Mouse (Mus musculus) brain, adult 2 months (tissue): Measurements from ENCODE around the gene Coro2a.
"Not testable (repeated sequence)": the region's sequence is repeated elsewhere in the genome, so short reads cannot be mapped to it uniquely, and the experiment has no call there.

ENCODE experiments used
- DNase-seq: peaks from one replicate; pipeline ENCODE4 v3.0.0; 2011; ENCODE audit warnings: low read depth, low spot score

Coro2a gene

DNA sequence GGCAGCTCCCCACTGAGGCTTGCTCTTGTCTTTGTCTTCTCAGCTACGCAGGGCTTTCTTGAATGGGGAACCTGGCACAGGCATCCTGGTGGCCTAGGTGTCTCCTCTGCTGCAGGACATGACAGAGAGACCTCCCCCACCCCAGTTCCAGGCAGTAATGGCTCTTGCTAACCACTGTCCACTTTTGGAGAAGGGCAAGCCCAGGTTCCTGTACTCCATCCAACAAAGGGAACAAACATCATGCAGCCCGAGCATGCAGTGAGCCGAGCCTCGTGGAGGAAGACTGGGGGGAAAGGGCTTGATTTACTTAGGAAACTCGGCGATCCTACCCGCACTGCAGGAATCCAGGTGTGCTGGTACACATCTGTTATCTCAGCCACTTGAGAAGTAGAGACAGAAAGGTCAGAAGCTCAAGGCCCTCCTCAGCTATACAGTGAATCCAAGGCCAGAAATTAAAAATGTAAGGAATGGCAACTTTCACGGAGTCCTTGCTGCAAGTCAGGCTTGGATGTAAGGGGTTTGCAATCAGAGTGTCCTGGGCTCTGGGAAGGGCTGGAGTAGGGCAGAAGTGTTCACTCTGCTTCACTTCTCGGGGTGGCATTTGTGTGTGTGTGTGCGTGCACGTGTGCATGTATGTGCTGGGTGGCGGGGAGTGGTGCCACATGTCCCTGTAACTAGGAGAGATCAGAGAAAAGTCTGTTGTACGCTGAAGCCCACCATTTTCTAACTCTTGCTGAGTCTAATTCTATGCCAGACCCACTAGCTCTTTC, 16.8 kb downstream of the Coro2a start:
- no peak for DNase-seq

DNA sequence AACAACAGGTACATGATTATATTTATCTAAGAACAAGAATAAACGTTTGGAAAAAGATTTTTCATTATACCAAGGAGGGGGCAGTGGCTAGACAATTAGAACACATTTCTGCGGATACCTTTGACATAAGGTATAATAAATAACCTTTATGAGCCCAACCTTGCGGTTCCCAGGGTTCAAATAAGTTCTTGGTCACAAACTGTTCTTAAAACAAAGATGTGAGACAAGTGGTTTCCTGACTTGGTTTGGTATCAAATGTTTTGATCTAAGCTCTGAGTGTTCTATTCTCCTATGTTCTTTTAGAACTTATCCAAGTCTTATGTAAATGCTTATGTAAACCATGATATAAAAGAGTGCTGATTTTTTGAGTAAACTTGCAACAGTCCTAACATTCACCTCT, 17.5 kb downstream of the Coro2a start:
- not testable (repeated sequence) for DNase-seq

DNA sequence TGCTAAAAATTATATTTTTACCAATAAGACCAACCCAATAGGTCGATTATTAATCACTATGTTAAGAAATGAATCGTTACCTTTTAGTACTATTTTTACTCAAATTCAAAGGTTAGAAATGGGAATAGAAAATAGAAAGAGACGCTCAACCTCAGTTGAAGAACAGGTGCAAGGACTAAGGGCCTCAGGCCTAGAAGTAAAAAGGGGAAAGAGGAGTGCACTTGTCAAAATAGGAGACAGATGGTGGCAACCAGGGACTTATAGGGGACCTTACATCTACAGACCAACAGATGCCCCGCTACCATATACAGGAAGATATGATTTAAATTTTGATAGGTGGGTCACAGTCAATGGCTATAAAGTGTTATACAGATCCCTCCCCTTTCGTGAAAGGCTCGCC, 17.9 kb downstream of the Coro2a start:
- not testable (repeated sequence) for DNase-seq

DNA sequence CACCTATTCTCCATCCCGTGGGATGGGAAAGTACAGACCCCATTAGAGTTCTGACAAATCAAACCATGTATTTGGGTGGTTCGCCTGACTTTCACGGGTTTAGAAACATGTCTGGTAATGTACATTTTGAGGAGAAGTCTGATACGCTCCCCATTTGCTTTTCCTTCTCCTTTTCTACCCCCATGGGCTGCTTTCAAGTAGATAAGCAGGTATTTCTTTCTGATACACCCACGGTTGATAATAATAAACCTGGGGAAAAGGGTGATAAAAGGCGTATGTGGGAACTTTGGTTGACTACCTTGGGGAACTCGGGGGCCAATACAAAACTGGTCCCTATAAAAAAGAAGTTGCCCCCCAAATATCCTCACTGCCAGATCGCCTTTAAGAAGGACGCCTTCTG, 20.0 kb downstream of the Coro2a start:
- DNase-seq: not testable (repeated sequence)

DNA sequence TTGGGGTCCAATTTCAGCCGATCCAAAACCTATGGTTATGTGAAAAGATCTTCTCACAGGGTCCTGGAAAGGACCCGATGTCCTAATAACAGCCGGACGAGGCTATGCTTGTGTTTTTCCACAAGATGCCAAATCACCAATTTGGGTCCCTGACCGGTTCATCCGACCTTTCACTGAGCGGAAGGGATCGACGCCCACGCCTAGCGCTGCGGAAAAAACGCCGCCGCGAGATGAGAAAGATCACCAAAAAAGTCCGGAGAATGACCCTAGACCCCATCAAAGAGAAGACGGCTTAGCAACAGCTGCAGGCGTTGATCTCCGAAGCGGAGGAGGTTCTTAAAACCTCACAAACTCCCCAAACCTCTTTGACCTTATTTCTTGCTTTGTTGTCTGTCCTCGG, 20.4 kb downstream of the Coro2a start:
- not testable (repeated sequence) for DNase-seq

DNA sequence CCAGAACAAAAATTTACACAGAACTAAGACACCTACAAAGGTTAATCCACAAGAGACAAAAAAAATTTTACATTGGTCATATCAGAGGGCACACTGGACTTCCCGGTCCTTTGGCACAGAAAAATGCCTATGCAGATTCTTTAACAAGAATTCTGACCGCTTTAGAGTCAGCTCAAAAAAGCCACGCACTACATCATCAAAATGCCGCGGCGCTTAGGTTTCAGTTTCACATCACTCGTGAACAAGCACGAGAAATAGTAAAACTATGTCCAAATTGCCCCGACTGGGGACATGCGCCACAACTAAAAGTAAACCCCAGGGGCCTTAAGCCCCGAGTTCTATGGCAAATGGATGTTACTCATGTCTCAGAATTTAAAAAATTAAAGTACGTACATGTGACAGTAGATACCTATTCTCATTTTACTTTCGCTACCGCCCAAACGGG, 21.2 kb downstream of the Coro2a start:
- not testable (repeated sequence) for DNase-seq

DNA sequence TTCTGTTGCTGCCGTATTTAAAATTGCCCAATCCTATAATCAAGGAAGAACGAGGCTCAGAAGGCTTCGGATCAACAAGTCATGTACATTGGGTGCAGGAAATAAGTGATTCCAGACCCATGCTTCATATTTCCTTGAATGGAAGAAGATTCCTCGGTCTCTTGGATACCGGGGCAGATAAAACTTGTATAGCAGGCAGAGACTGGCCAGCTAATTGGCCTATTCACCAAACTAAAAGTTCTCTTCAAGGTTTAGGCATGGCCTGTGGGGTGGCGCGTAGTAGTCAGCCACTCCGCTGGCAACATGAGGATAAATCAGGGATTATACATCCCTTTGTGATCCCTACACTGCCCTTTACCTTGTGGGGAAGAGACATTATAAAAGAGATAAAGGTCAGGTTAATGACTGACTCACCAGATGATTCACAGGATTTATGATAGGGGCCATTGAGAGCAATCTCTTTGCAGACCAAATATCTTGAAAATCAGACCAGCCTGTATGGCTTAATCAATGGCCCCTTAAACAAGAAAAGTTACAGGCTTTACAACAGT, 23.1 kb downstream of the Coro2a start:
- DNase-seq: not testable (repeated sequence)

DNA sequence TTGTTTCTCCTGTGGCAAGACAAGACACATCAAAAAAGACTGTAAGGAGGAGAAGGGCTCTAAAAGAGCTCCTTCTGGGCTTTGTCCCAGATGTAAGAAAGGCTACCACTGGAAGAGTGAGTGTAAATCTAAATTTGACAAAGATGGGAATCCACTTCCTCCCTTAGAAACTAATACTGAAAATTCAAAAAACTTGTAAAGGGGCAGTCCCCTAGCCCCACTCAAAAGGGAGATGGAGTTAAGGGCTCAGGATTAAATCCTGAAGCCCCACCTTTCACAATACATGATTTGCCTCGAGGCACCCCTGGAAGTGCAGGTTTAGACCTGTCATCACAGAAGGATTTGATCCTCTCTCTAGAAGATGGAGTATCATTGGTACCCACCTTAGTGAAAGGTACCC, 23.8 kb downstream of the Coro2a start:
- DNase-seq: no peak

DNA sequence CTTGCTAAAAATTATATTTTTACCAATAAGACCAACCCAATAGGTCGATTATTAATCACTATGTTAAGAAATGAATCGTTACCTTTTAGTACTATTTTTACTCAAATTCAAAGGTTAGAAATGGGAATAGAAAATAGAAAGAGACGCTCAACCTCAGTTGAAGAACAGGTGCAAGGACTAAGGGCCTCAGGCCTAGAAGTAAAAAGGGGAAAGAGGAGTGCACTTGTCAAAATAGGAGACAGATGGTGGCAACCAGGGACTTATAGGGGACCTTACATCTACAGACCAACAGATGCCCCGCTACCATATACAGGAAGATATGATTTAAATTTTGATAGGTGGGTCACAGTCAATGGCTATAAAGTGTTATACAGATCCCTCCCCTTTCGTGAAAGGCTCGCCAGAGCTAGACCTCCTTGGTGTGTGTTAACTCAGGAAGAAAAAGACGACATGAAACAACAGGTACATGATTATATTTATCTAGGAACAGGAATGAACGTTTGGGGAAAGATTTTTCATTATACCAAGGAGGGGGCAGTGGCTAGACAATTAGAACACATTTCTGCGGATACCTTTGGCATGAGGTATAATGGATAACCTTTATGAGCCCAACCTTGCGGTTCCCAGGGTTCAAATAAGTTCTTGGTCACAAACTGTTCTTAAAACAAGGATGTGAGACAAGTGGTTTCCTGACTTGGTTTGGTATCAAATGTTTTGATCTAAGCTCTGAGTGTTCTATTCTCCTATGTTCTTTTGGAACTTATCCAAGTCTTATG, 26.3 kb downstream of the Coro2a start:
- DNase-seq: not testable (repeated sequence)

DNA sequence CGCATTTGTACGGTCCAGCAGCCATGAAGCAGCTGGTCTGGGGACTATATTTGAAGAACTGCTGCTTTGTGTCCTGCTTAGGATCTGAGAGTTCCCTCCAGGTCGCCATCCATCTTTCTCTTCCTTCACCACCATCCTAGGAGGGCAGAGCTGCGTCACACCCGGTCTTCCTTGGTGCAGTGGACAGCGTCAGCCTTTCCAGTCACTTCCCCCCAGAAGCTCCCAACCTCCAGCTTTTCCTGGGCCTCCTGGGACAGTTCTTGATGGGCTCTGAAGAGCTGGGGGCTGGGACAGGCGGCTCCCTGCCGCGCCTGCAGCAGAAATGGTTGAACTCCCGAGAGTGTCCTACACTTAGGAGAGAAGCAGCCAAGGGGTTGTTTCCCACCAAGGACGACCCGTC, 27.2 kb downstream of the Coro2a start:
- DNase-seq: no peak

DNA sequence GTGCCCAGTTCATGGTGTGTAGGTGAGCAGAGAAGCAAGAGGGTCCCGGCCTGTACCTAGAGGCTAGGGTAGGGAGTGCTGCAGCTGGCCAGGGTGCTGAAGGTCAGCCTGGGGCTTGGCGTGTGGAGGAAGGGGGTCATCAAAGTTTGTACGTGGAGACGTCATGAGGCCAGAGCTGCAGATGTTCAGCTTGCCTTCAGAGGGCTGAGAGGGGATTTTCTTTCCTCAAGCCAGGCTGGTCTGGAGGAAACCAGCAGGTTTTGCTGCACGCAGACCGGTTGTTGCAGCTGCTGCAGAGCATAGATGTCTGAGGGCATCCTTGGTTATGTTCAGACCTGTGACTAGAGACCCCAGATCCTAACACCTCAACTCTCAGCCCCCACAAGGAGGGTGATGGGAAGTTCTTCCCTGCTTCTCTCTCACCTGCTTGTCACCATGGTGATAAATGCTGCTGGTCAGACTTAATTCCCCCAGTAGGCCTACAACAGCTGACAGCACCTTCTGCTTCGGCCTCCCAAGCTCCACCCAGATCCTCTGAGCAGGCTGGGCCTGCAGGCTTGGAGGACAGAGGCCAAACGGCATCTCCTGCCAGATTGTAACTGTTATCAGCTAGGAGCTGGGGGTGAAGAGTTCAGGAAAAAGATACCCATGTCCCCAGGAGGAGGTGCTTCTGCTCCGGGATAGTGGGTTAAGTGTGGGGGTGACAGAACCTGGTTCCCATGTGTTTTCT, 27.8 kb downstream of the Coro2a start:
- peak; percentile 75 for DNase-seq

DNA sequence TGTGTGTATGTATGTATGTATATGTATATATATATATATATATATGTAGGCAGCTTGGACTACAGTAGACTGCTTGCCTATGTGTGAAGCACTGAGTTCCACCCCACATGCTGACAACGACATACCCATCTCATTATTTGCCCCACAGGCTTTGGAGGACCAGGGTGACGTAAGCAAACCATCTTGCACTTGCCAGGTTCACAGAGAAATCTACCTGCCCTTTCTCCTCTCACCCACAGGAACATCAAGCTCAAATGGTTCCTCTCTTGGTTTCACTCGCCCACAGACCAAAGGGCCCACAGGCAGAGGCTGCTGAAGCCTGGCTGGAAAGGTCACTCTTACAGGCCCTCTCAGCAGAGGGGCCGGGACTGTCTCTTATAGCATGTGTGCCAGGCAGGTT, 29.4 kb downstream of the Coro2a start:
- DNase-seq: no peak

DNA sequence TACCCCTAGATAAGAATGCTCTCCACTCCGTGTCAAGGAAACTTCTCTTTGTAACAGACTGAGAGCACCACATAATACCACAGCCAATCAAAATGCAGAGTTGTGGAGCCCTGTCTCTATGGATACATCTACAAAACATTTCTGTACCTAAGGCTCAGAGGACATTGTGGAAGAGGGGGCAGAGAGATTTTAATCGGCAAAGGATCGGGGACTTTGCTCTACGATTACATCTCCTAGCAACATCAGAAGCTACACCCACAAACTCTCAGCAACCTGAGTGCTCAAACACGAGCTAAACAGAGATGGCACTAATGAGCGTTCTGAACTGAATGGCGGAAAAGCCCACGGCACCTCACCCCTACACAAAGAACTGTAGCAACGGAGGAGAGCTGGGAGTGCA, 30.3 kb downstream of the Coro2a start:
- DNase-seq: no peak

DNA sequence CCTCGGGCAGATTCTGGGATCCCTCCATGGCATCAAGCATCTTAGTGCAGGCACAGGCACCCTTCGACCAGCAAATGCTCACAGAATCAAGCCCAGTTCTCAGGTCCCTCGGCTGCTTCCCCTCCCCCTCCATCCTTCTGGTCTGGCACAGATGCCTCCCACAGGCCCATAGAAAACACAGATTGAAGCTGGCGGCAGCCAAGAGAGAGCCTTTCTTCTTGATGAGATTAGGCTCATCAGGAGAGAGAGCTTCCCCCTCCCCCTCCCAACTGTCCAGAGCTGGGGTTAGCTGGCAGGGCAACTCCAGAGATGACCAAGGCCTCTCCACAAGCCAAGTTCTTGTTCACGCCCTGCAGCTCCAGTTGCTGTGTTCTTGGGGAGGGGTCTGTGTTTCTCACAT, 32.3 kb downstream of the Coro2a start:
- peak; percentile 88 for DNase-seq

DNA sequence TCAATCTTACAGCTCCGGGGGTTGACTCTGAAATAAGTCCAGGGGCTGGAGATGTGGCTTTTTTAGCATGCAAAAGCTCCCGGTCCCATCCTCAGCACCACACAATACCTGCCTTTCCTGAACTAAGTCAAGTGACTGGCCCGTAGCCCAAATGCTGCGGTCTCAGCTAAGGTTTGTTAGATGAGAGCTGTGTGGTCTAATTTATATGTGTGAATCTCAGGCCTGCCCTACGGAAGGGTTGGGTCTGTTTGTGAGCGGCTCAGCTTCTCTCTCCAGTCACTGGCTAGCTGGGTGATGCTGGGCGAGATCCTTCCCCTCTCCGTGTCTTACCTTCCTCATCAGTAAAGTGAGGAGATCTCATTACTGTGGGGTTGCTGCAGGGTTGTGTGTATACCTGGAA, 33.8 kb downstream of the Coro2a start:
- DNase-seq: no peak

DNA sequence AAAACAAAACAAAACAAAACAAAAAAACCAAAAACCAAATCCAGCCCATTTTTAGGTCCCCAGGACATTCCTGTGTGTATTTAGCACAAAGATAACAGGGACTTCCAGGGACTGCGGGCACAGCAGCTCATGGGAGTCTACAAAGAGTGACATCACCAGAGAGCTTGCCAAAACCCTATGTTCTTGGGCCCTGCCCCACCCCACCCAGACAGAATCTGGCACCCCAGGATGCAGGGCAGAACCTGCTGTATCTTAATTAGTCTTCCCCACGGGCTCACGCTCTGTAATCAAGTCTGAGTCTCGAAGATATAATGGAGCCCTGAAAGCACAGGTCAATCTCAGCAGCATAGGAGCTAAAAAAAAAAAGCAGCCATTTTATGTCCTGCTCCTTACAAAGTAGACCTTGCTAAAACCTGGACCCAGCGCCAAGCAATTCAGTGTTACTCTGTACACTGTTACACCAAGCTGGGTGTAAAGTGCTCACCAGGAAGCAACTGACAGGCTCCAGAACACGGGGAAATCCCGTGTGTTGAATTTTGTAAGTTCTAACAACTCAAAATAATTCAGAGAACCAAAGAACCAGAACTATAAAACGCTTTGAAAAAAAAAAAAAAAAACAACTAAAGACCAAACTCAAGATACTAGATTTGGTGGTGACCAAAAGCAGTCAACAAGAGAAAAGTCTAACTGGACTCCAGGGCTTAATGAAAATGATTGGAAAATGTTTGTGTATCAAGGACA, 34.9 kb downstream of the Coro2a start:
- DNase-seq: peak; percentile 42

DNA sequence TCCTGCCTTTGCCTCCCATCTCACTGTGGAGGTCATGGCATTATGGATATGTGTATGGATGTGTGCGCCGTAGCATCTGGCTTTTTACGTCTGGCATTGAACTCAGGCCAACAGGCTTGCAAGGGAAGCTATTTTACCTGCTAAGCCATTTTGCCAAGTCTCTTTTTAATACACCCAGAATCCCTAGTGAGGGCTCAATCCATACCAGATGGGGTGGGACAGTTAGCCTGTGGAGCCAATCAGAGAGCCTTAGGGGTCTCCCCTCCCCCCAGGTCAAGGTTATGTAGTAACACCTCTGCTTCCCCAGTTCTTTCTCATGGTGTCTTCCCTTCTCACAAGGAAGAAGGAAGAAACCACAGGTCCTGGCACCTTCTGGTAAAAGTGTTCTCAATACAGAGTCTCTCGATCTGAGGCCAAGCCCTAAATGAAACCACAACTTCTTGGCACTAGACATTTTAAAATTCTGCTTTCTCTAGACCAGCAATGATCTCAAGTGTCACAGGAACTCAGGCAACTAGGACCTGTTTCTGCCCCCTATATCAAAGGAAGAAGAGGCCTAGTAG, 36.5 kb downstream of the Coro2a start:
- no peak for DNase-seq

DNA sequence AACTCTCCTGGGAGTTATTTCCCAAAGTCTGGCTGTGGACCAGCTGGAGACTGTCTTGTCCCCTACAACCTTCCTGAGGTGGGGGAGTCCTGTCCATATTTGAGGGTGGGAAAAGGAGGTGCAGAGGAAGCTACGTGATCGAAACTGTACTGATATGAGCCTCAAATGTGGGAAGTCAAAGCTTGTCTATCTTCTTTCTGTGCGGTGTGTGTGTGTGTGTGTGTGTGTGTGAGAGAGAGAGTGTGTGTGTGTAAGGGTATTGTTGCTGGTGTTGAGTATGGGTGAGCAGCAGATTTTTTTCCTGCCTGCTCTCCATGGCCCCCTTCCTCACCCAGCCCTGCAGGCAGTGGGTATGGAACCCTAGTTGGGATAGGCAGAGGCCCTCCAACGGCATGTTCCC, 37.8 kb downstream of the Coro2a start:
- DNase-seq: no peak

DNA sequence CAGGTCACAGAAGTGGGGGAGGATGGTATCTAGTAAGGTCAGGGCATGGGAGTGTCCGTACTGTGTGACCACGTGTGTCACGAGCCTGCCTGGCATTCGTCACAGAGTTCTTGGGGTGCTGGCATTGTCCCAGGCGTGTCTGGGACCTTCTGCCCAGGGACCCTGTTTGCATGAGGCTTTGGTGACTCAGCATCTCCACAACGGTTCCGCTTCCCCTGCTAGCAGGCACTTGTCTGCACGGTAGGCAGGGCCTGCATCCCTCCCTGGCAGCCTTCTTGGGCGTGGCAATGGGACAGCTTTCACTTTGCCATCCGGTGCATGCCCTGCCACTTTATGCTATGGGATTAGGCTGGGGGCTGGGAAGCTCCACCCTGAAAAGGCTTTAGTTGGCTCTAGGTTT, 38.2 kb downstream of the Coro2a start:
- DNase-seq: peak; percentile 53

DNA sequence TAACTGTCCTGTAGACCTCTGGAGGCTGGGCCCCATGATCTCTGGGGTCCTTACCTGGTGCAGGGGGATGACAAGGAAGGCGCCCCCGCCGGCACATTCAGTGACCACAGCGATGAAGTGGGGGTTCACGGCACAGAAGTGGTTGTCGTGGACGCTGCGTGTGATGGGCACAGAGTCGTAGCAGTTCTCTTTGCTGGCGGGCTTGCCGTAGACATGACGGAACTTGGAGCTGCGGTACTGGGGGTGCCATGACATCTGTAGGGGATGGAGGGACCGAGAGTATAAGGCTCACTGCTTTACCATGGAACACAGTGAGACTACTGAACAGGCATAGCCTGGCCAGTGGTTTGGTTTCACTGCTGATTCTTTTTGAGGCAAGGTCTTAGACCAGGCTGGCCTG, 39.2 kb downstream of the Coro2a start:
- DNase-seq: no peak

DNA sequence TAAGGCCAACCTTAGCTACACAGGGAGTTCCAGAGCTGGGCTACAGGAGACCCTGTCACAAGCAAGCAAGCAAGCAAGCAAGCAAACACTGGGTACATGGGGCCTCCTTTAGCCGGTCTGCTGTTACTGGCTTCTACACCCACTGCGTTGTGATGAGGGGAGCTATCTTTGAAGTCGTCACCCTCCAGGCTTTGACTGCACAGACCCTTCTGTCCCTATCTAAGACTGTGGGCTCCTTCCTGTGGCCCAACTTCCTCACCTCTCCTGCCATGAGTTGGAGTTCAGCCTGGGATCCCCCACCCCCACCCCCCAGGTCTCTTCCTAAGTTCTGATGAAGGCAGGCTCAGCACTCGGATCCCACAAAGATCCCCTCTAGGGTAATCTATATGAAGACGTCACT, 40.0 kb downstream of the Coro2a start:
- DNase-seq: no peak
